Mouse (Mus musculus) A20 (cell line): ENCODE data around the gene Clec5a.
"Not testable (repeated sequence)": the region's sequence is repeated elsewhere in the genome, so short reads cannot be mapped to it uniquely, and the experiment has no call there.

Experiments used
- DNase-seq: peaks from one replicate; pipeline ENCODE4 v3.0.0-alpha.2; 2011; ENCODE audit warnings: low read depth, low spot score

The Clec5a gene

GRCm38 (mm10) chr6:40585645-40586044, at the start of gene Clec5a:
TSS of gene Clec5a (minus strand) at chr6:40585821.
- no peak for DNase-seq

DNA sequence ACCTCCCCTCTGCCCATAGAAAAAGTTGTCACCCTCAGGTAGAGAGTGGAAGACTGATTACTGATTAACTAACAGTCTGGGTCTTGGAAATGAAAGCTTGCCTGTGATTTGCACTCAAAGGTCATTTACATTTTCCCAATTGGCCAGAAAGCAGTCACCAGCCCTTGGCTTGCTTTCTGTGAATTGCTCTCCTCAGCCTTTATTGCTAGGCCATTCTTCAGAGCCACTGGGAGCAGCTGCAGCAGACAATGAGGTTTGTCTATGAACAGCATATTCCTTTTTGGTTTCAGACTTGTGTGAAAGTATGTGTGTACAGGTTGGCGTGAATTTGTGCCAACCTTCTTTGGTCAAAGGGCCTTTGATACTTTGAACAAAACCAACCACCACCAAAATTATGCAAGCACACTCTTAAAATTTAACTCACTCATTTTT, 49.0 kb upstream of the Clec5a start:
- no peak for DNase-seq

DNA sequence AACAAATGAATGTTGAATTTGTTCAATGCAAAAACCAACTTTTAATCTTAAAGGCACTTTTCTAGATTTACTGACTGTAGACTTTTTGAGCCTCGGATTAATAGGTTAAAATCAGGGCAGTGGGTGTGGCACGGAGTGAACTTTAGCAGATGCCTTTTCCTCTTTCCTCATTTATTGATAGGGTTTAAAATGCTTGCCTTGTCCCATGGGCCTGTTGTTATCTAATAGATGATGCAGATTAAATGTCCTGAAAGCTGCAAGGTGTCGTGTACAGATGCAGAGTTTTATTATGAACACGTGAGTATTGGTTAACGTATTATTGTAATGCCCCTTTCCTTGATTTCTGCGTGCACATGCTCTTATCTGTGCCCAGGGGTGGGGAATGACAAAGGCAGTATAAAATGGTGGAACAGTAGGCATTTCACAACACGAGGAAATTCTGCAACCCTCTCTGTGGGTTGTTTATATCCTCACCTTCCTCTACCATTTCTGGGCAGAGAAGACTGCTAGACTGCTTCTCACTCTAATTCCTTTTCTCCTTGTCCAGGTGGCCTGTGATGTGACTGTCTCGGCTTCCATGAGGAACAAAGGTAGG, 42.9 kb upstream of the Clec5a start, which contains the start of gene Mgam:
Mgam (plus strand) TSS at position 426 of the 595 bp plus-strand sequence.
- no peak for DNase-seq

DNA sequence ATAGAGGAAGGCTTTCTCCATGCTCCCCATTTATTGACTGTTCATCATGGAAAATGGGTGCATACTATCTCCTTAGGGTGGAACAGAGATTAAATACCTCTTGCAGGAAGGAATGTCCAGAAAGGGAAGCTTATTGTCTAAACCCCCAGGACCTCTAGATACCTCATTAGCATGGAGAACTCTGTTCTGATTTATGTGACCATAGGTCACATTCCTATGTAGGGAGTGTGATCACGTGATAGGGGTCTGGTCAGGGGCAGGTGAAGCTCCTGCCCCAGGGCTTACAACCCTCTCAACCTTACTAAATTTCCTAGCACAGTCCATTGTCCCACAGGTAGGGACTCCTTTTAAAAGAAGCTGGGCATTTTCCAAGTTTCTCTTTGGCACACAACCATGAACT, 40.5 kb upstream of the Clec5a start:
- DNase-seq = no peak

DNA sequence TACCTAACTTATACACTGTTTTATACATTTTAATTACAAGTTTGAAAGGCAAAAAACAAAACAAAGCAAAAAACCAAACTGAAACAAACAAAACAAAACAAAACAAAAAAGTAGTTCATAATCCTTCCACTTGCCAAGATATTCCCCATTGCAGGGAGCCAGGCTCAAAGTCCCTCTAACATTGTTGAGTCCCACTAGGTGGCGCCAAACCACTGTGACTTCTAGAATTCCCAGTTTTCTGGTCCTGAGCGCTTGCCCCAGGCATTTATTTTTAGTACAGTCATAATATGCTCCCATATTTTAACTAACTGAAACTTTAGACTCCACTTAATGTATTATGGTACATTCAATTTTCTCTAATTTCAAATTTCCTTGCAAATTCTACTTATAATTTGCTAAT, 32.3 kb upstream of the Clec5a start:
- peak; percentile 45 for DNase-seq

DNA sequence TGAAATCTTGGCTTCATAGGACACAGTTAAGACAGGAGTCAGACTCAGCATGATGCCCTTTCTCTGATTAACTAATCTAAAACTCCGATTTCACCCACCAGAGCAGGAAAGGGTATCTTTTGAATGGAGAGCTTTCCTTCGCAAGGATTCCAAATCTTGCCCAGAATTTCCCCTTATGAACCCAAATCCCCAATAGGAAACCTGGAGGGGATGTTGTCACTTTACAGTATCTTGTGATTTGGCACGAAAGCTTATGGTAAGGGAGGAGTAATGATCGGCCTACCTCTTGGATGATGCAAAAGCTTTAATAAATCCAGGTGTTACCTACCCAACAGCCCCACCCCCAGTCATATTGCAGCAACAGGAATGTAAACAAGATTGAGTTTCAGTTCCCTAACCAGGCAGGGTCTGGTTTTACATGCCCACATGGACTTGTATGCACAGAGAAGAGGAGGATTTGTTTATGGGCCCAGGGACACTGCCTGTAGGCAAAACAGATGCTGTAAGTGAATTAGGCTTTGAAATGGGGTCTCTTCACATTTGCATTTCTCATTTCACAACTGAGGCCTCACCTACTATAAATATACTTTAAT, 27.7 kb upstream of the Clec5a start, which contains the start of gene Tas2r138:
Tas2r138 (minus strand) TSS at position 51 of the 593 bp plus-strand sequence.
- peak; percentile 87 for DNase-seq

GRCm38 (mm10) chr6:40610244-40610643, 24.6 kb upstream of the Clec5a start:
- DNase-seq = no peak

DNA sequence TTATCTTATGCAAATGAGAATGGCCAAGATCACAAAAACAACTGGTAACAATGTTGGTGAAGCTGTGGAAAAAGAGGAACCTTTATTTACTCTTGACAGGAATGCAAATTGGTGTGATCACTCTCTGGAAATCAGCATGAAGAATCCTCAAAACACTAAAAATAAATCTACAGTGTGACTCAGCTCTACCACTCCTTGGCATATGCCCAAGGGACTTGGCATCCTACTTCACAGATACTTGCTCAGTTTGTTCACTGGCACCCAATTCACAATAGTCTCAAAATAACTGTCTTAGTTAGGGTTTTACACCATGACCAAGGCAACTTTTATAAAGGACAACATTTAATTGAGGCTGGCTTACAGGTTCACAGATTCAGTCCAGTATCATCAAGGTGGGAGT, 21.8 kb upstream of the Clec5a start:
- peak; percentile 37 for DNase-seq

DNA sequence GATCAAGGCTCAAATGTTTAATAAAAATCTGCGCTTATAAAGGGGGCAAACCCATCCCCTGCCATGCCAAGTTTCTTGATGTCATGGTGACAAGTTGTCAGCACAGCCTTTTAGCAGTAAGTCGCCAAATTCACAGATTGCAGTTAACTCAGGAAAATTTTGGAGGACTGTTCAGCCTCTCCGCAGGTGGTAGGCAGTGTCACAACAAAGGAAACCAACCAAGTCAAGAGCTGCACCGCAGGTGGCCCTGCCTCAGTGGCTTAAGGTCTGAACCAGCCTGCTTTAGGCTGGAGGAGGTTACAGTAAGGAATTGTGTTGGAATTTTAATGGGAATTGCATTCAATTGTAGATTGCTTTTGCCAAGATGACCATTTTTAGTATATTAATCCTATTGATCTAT, 12.9 kb upstream of the Clec5a start:
- not testable (repeated sequence) for DNase-seq

GRCm38 (mm10) chr6:40594804-40595550, 9.4 kb upstream of the Clec5a start:
- peak; percentile 36 for DNase-seq

DNA sequence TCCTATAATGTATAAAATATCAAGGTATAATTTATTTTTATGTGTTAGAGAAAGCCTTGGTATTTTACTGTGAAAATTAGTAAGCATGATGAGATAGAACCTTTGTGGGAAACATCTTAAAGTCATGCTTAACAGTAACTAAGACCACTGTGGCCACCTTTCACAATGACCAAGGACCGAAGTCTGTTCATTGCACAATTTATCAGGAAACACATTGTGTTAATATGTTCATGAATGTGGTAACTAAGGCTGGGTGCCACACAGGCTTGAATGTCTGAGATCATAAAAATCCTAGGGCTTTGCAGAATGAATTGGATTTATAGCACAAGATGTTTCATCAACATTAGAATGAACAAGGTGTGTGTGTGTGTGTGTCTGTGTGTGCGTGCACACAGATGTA, 2.7 kb upstream of the Clec5a start:
- no peak for DNase-seq

- DNase-seq = no peak
Observed at GRCm38 (mm10) chr6:40584336-40584735, 1.3 kb downstream of the Clec5a start.

GRCm38 (mm10) chr6:40576305-40576704, 9.3 kb downstream of the Clec5a start:
- DNase-seq = no peak

GRCm38 (mm10) chr6:40573618-40574017, 12.0 kb downstream of the Clec5a start:
- no peak for DNase-seq

DNA sequence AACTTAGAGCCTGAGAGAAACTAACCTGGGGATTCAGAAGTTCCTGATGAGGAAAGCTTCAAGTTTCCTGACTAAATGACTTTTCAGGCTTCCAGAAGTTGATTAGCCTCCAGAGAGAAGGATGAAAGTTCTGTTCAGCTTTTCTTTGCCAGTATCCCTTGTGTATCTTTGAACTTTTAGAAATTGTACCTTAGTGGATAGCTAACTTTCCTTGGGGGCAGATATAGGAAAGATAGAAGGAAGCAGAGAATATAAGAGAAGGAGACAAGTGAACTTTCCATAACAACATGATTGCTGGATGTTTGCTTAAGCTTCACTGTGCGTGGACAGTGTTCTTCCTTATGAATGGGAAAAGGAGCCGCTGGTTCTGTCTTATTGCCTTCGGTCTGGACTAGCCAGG, 16.4 kb downstream of the Clec5a start, which contains the start of gene Olfr460:
Olfr460 (plus strand) TSS at position 301 of the 400 bp plus-strand sequence.
- no peak for DNase-seq

DNA sequence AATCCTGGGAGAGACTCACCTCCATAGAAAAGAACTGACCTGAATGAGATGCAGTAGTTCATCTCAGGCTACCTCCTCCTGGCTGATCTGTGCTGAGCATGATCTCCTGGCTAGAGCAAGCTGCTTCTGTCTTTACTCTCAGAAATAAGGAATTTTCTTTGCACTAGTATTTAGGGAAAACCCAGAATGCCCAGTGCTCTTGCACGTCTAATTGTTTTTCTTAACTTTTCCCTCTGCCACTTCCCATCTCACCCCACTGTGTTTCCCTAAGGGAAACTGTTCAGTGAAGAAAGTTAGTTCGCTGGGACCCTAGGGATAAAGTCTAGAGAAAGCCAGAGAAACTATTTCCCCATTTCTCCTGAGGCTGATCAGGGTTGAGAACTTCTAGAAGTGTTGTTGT, 30.7 kb downstream of the Clec5a start, which contains the start of gene Olfr461:
Olfr461 (minus strand) TSS at position 101 of the 400 bp plus-strand sequence.
- no peak for DNase-seq

- no peak for DNase-seq
Observed at GRCm38 (mm10) chr6:40544690-40545089, 40.9 kb downstream of the Clec5a start.
